Mouse (Mus musculus) midbrain, postnatal 0 days (tissue): ENCODE measurements at regions not wholly inside any gene's neighbourhood (a gene's known extent, or its start where the extent isn't known, plus 50 kb on each side); places are given as distances from the start of the nearest gene placed in this dataset.

Experiments
- ATAC-seq: fragments of 200-750 bp; cut with Nextera tagmentation; 2 replicates; pipeline ENCODE4 v1.8.0; 2017; ENCODE audit warnings: moderate number of reproducible peaks, mild to moderate bottlenecking, moderate TSS enrichment, moderate library complexity; ENCODE audit not compliant: low FRiP score
- DNase-seq: peaks from one replicate; pipeline ENCODE4 v3.0.0-alpha.2; 2015; ENCODE audit warnings: low spot score
- H3K27ac ChIP-seq: fragments of 300-500 bp; sonication (generic); 2 replicates; pipeline ENCODE4 v1.5.1; 2014; ENCODE audit warnings: low read depth, mild to moderate bottlenecking, low read length, mixed read lengths
- H3K27me3 ChIP-seq: fragments of 300-500 bp; sonication (generic); 2 replicates; pipeline ENCODE4 v1.6.1; 2014; ENCODE audit warnings: low read length, control low read depth, mixed read lengths; ENCODE audit not compliant: insufficient read depth
- H3K36me3 ChIP-seq: fragments of 300-500 bp; sonication (generic); 2 replicates; pipeline ENCODE4 v1.6.1; 2014; ENCODE audit warnings: low read length, control low read depth, mixed read lengths; ENCODE audit not compliant: insufficient read depth
- H3K4me1 ChIP-seq: fragments of 300-500 bp; sonication (generic); 2 replicates; pipeline ENCODE4 v1.6.1; 2014; ENCODE audit warnings: mild to moderate bottlenecking, control low read depth, antibody characterized with exemption, low read length, mixed read lengths; ENCODE audit not compliant: insufficient read depth
- H3K4me2 ChIP-seq: fragments of 300-500 bp; sonication (generic); 2 replicates; pipeline ENCODE4 v1.6.1; 2014; ENCODE audit warnings: low read depth, mild to moderate bottlenecking, low read length, mixed read lengths; ENCODE audit not compliant: poor library complexity, severe bottlenecking
- H3K4me3 ChIP-seq: fragments of 300-500 bp; sonication (generic); 2 replicates; pipeline ENCODE4 v1.5.1; 2014; ENCODE audit warnings: low read depth, mild to moderate bottlenecking, low read length, moderate library complexity
- H3K9ac ChIP-seq: fragments of 300-500 bp; sonication (generic); replicated peaks from 2 replicates; pipeline ENCODE4 v1.6.1; 2014; ENCODE audit warnings: mild to moderate bottlenecking, low read length, moderate library complexity, mixed read lengths; ENCODE audit not compliant: poor library complexity, severe bottlenecking
- H3K9me3 ChIP-seq: fragments of 300-500 bp; sonication (generic); 2 replicates; pipeline ENCODE4 v1.6.1; 2016; ENCODE audit warnings: low read length, control low read depth
- CTCF ChIP-seq: IDR thresholded peaks from 2 replicates; pipeline ENCODE4 v1.5.1; 2016; ENCODE audit warnings: antibody characterized with exemption, mild to moderate bottlenecking
- WGBS: fragments of 180-500 bp; shearing (Covaris S2); extraction: QIAGEN DNeasy Blood & Tissue Kit; methylation state at CpG from one replicate; pipeline ENCODE4 v1.1.7; 2014; 5-methylcytosine and 5-hydroxymethylcytosine counted together

- no peak overlapping the region for H3K4me3 ChIP-seq
- no peak for DNase-seq
- TF ChIP-seq CTCF = no peak
- H3K36me3 ChIP-seq = no peaks in the 10 kb centered on the region
- H3K9ac ChIP-seq = no peak overlapping the region
- 100% methylated on average over 1 of the region's 1 CpGs for WGBS
- no peaks in the 10 kb centered on the region for H3K4me1 ChIP-seq
- ATAC-seq = no peak
- no peaks in the 10 kb centered on the region for H3K27me3 ChIP-seq
- H3K9me3 ChIP-seq = no peaks in the 10 kb centered on the region
- no peak overlapping the region for H3K27ac ChIP-seq
- H3K4me2 ChIP-seq = no peak overlapping the region
These were observed 674.2 kb downstream of the Fat4 start for GRCm38 (mm10) chr3:39560951-39561350.

- ATAC-seq = no peak
- no peak overlapping the region for H3K4me2 ChIP-seq
- no peaks in the 10 kb centered on the region for H3K4me1 ChIP-seq
- TF ChIP-seq CTCF = no peak
- no peak overlapping the region for H3K4me3 ChIP-seq
- DNase-seq = no peak
- H3K27ac ChIP-seq = no peak overlapping the region
- H3K27me3 ChIP-seq = no peaks in the 10 kb centered on the region
- no peak overlapping the region for H3K9ac ChIP-seq
- no peaks in the 10 kb centered on the region for H3K36me3 ChIP-seq
- 75% methylated on average over 5 of the region's 5 CpGs for WGBS
- H3K9me3 ChIP-seq = no peaks in the 10 kb centered on the region
These were observed 684.9 kb downstream of the Fat4 start for GRCm38 (mm10) chr3:39571444-39572237.

GRCm38 (mm10) chr3:39575200-39575599, 688.5 kb downstream of the Fat4 start:
- H3K4me1 ChIP-seq = no peaks in the 10 kb centered on the region
- no peaks in the 10 kb centered on the region for H3K36me3 ChIP-seq
- no peak overlapping the region for H3K9ac ChIP-seq
- ATAC-seq (no peak), DNase-seq (no peak)
- TF ChIP-seq CTCF = no peak
- H3K27me3 ChIP-seq = no peaks in the 10 kb centered on the region
- H3K9me3 ChIP-seq = no peaks in the 10 kb centered on the region
- H3K27ac ChIP-seq = no peak overlapping the region
- H3K4me2 ChIP-seq = no peak overlapping the region
- no peak overlapping the region for H3K4me3 ChIP-seq
- WGBS = 77% methylated on average over 3 of the region's 3 CpGs

- 86% methylated on average over 2 of the region's 2 CpGs for WGBS
These were observed 704.6 kb downstream of the Fat4 start for GRCm38 (mm10) chr3:39591312-39591711.

DNA sequence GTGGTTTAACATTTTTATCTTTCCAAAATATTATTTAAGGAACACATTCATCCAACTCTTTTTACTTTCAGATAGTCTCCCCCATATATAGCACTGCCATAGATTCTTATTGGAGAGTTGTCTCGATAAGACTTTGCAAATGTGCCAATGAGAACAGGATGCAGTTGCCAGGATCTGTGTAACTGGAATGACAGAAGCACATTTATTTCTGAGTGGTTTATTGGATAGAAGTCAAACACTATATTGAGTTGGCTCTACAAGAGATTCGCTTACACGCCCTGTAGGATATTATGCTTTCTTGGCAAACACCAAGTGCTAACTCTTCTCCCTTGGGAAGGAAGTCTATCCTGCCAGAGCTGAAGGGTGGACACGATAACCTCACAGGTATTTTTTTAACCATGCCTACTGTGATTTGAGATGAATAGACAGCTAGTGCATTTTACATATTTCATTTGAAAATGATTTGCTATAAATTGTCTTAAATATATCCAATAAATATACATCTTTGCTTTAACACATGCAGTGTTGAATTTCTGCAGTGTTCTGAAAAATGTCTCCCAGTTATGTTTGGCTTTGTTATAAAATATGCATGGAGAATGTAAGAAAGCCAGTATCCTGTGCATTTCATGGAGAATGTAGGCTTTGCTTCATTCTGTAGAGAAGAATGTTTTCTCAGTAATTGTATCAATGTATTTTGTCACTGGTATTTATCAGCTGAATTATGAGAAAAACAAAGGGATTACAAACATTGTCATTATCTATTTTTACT, 705.8 kb downstream of the Fat4 start:
- Histone ChIP-seq H3K9me3 (no peaks in the 10 kb centered on the region), H3K36me3 (no peaks in the 10 kb centered on the region), H3K4me3 (no peak overlapping the region), H3K4me2 (no peak overlapping the region), H3K27ac (no peak overlapping the region), H3K27me3 (no peaks in the 10 kb centered on the region), H3K4me1 (no peaks in the 10 kb centered on the region), H3K9ac (no peak overlapping the region)
- DNase-seq (peak; percentile 64), ATAC-seq (no peak)
- WGBS = 81% methylated on average over 4 of the region's 4 CpGs
- no peak for TF ChIP-seq CTCF

More at GRCm38 (mm10) chr3:39591312-39591711, 704.6 kb downstream of the Fat4 start:
- no peak for ATAC-seq
- H3K4me1 ChIP-seq = no peaks in the 10 kb centered on the region
- no peak overlapping the region for H3K9ac ChIP-seq
- H3K4me2 ChIP-seq = no peak overlapping the region
- no peak for DNase-seq
- H3K9me3 ChIP-seq = no peaks in the 10 kb centered on the region
- H3K27ac ChIP-seq = no peak overlapping the region
- H3K36me3 ChIP-seq = no peaks in the 10 kb centered on the region
- no peak overlapping the region for H3K4me3 ChIP-seq
- no peaks in the 10 kb centered on the region for H3K27me3 ChIP-seq
- no peak for TF ChIP-seq CTCF

DNA sequence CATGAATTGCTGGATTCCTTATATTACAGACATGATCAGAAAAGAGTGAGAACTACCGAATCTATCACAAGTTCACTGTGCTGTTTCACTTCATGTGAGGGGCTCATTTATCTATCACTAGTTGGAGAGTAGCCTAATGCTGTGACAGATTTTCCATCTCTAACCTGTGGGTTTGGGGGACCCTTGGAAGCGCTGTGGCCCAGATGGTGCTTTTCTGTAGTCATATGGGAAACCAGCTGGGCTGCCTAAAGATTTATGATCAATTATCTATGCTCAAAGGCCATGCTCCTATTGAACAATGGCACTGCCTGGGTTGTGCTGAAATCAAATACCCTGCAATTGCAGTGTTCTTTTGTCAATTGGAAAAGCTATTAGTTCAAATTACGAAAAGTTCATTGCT, 723.2 kb downstream of the Fat4 start:
- no peak overlapping the region for H3K4me2 ChIP-seq
- no peaks in the 10 kb centered on the region for H3K4me1 ChIP-seq
- no peaks in the 10 kb centered on the region for H3K36me3 ChIP-seq
- DNase-seq (peak; percentile 51), ATAC-seq (no peak)
- no peak overlapping the region for H3K9ac ChIP-seq
- TF ChIP-seq CTCF = no peak
- H3K9me3 ChIP-seq = no peaks in the 10 kb centered on the region
- no peak overlapping the region for H3K4me3 ChIP-seq
- no peak overlapping the region for H3K27ac ChIP-seq
- no peaks in the 10 kb centered on the region for H3K27me3 ChIP-seq
- 77% methylated on average over 3 of the region's 3 CpGs for WGBS
